ENCODE assay signal across 10 mouse cellular contexts in the genomic region with DNA sequence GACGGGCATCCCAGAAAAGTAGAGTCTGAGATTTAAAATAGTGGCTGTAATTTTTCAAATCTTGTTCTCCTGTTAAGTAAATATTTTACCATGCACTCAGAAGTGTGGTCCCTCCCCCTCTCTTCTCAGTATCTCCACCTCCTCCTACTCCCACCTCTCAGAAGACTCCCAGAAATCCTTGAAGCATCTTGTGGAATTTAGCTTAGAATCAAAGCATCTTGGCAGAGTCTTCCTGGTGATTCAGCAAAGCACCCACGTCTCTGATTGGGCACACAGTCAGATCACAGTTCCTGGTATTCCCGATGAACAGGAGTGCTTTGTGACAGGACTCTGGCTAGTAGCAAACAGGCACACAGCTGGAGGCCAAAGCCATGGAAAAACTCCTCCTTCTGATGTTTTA.
"Had no signal": no experiment of that assay in that cellular context is flagged by ENCODE, and none has a peak within 500 bp of the region (broad histone marks: within the 10 kb centered on the region; RNA-seq: fewer than 3 reads in every experiment).

No protein-coding gene starts in this region.

- DNase-seq: kidney, adult 18-20 months; kidney, postnatal 10 days; kidney, postnatal 4 days; lung, adult 2 months; lung, postnatal 14 days; spleen, adult 18-20 months; thymus, adult 2 months; thymus, postnatal 25 days had no signal

- ATAC-seq: intestine, embryonic 15.5 days; midbrain, embryonic 13.5 days had no signal
